Mouse (Mus musculus): ENCODE data around the gene Bmp6. TPM values are rescaled to one million over a fixed set of nuclear protein-coding genes. Genes with fewer than 3 reads are reported as not detected.
A peak's percentile ranks its signal among the peaks of the same experiment; 100 is the strongest.

Gene Bmp6
- total RNA-seq, 2 experiments from 2014 or later = 8.9 to 10.8 TPM

- TF ChIP-seq CTCF (IDR thresholded peaks at IDR 0.05) = no peak
- intact Hi-C loops (cut with DNase I) = no loop called here
- DNase-seq (ENCODE audit: extremely low spot score in 1 of 2, low spot score in 2 of 2) = no peak
- Histone ChIP-seq H3K27ac (no peak overlapping the region), H3K4me3 (no peak overlapping the region)
These were observed 55.8 kb downstream of the Bmp6 start for GRCm38 (mm10) chr13:38400662-38401061.

- no peak for DNase-seq (ENCODE audit: extremely low spot score in 1 of 2, low spot score in 2 of 2)
- H3K27ac ChIP-seq = no peak overlapping the region
- no peak for TF ChIP-seq CTCF (IDR thresholded peaks at IDR 0.05)
- intact Hi-C loops (cut with DNase I) = loop anchor here (5.0 kb wide), 1 partner anchor 55 kb away; no protein-coding TSS in a partner anchor
- H3K4me3 ChIP-seq = no peak overlapping the region
These were observed 62.9 kb downstream of the Bmp6 start for GRCm38 (mm10) chr13:38407611-38408315.

DNA sequence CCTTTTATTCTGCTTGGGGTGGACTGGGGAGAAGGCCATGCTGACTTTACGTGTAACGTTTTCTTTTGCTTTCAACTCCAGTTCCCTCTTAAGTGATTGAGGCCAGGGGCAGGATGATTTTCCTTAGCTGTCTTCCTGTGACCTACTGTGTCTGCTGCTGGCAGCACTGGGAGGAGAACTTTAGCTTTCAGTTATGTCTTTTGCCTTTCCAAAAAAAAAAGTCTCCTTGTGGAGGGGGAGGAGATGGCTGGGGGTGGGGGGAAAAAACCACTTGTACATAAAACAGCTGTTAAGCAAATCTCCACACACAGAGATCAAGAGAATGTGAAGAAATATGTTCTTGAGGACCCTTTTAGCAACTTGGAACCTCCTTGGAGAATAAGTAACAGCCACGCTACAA, 63.7 kb downstream of the Bmp6 start:
- no peak overlapping the region for H3K4me3 ChIP-seq
- H3K27ac ChIP-seq = no peak overlapping the region
- no peak for TF ChIP-seq CTCF (IDR thresholded peaks at IDR 0.05)
- no peak for DNase-seq (ENCODE audit: extremely low spot score in 1 of 2, low spot score in 2 of 2)
- intact Hi-C loops (cut with DNase I) = loop anchor here (5.0 kb wide), 1 partner anchor 56 kb away; no protein-coding TSS in a partner anchor

GRCm38 (mm10) chr13:38410322-38410865, 65.5 kb downstream of the Bmp6 start:
- peak; percentile 27 to 49 for DNase-seq (ENCODE audit: extremely low spot score in 1 of 2, low spot score in 2 of 2)
- H3K27ac ChIP-seq = no peak overlapping the region
- no peak overlapping the region for H3K4me3 ChIP-seq
- intact Hi-C loops (cut with DNase I) = loop anchor here (2.0 kb wide), 1 partner anchor 62 kb away; no protein-coding TSS in a partner anchor
- no peak for TF ChIP-seq CTCF (IDR thresholded peaks at IDR 0.05)

- intact Hi-C loops (cut with DNase I) = no loop called here
These were observed 74.9 kb downstream of the Bmp6 start for GRCm38 (mm10) chr13:38419781-38420180.

DNA sequence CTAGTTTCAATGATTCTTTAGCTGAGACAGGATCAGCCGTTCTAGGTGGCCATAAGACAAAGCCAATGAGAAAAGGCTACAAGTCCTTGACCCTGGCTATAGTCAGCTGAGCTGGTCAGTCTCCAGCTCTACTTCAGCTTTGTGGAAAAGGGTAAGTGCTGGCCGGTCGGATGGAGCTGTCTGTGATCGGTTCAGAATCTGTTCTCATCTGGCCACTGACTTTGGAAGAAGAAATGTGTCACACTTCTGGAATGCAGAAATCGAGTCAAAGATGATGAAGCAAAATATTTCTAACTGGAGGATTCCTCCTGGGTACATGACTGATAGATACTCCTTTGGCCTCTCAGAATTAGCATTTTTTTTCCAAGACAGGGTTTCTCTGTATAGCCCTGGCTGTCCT, 77.6 kb downstream of the Bmp6 start:
- intact Hi-C loops (cut with DNase I) = no loop called here
- no peak for TF ChIP-seq CTCF (IDR thresholded peaks at IDR 0.05)
- H3K4me3 ChIP-seq = no peak overlapping the region
- no peak overlapping the region for H3K27ac ChIP-seq
- DNase-seq (ENCODE audit: extremely low spot score in 1 of 2, low spot score in 2 of 2) = no peak

More at GRCm38 (mm10) chr13:38419781-38420180, 74.9 kb downstream of the Bmp6 start:
- no peak for TF ChIP-seq CTCF (IDR thresholded peaks at IDR 0.05)
- no peak for DNase-seq (ENCODE audit: extremely low spot score in 1 of 2, low spot score in 2 of 2)
- H3K27ac ChIP-seq = no peak overlapping the region
- H3K4me3 ChIP-seq = no peak overlapping the region

GRCm38 (mm10) chr13:38425294-38425693, 80.4 kb downstream of the Bmp6 start:
- no peak for DNase-seq (ENCODE audit: extremely low spot score in 1 of 2, low spot score in 2 of 2)
- Histone ChIP-seq H3K27ac (no peak overlapping the region), H3K4me3 (no peak overlapping the region)
- intact Hi-C loops (cut with DNase I) = no loop called here
- TF ChIP-seq CTCF (IDR thresholded peaks at IDR 0.05) = no peak

DNA sequence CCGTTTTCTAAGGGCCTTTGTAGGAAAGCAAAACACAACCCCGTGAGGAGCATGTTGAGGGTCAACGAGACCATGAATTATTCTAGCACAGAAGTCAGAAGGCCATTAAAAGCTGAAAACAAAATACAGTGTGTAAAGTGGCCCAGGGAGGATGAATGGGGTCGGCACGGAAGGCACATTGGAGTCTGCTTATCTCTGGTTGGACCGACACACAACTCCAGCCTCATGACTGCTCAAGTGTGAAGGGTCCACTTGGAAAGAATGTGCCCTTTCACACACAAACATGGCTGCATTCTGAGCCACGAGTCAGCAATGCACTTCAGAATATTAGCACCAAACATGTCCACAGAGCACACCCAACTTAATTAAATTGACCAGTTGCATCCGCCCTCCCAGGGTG, 84.8 kb downstream of the Bmp6 start:
- no peak for TF ChIP-seq CTCF (IDR thresholded peaks at IDR 0.05)
- no peak for DNase-seq (ENCODE audit: extremely low spot score in 1 of 2, low spot score in 2 of 2)
- Histone ChIP-seq H3K27ac (no peak overlapping the region), H3K4me3 (no peak overlapping the region)
- intact Hi-C loops (cut with DNase I) = no loop called here

DNA sequence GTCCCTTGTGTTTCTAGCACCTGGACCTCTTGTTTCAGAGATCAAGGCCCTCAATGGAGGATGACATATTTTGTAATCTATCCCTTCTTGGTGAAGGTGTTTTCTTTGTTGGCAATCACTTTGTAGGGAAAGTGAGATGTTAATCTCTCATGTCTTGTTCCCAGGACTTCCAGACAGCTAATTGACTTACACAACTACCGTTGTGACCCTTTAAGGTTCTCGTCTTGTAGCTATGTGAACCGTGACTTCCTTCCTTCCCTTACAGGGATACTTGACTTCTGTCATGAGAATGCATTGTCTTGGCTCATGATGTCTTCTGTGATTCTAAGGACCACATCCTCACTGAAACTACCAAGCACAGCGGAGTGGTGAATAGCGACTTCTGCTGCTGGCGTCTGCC, 85.2 kb downstream of the Bmp6 start:
- intact Hi-C loops (cut with DNase I) = no loop called here
- Histone ChIP-seq H3K4me3 (no peak overlapping the region), H3K27ac (no peak overlapping the region)
- no peak for DNase-seq (ENCODE audit: extremely low spot score in 1 of 2, low spot score in 2 of 2)
- no peak for TF ChIP-seq CTCF (IDR thresholded peaks at IDR 0.05)

DNA sequence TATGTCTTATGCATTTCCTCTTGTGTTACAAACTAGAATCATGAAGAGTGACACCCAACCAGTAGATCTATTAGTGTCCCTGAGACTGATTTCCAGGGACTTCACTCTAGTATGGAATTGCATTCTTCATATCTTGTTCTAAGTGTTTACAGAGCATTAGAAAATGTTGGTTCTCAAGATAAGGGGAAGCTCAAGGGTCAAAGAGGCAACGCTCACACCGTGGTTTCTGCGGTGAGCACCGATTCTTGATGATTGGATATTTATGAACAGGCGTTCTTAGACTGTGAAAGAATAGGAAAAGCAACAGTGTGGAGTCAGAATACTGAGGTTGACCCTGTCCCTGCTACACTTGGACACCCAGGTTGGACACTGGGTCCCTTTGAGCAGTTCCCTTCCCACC, 89.9 kb downstream of the Bmp6 start:
- TF ChIP-seq CTCF (IDR thresholded peaks at IDR 0.05) = no peak
- DNase-seq (ENCODE audit: extremely low spot score in 1 of 2, low spot score in 2 of 2) = no peak
- Histone ChIP-seq H3K27ac (no peak overlapping the region), H3K4me3 (no peak overlapping the region)
- intact Hi-C loops (cut with DNase I) = no loop called here

GRCm38 (mm10) chr13:38437930-38438329, 93.0 kb downstream of the Bmp6 start:
- H3K4me3 ChIP-seq = no peak overlapping the region
- intact Hi-C loops (cut with DNase I) = loop anchor here (2.0 kb wide), 1 partner anchor 95 kb away; no protein-coding TSS in a partner anchor
- TF ChIP-seq CTCF (IDR thresholded peaks at IDR 0.05) = peak; percentile 61
- peak in 1 of 2 experiments; percentile 12 for DNase-seq (ENCODE audit: extremely low spot score in 1 of 2, low spot score in 2 of 2)
- no peak overlapping the region for H3K27ac ChIP-seq

DNA sequence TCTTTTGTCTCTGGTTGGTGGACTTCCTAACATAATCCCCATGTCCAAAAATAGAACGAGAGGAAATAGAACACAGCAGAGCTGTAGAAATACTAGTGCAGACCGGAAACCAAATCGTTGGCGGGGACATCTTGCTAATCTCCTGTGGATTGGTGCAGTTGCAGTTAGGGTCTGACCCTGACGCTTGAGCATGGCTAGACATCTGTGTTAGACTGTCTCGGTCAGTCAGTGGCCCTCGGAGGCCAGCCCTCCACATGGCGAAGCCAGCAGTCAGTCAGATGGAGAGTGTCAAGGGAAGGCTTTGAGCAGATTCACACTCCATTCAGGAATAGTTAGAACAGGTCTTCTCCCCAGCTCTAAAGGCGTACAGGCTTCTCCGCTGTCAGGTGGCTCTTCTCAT, 95.3 kb downstream of the Bmp6 start:
- no peak for DNase-seq (ENCODE audit: extremely low spot score in 1 of 2, low spot score in 2 of 2)
- Histone ChIP-seq H3K27ac (no peak overlapping the region), H3K4me3 (no peak overlapping the region)
- no peak for TF ChIP-seq CTCF (IDR thresholded peaks at IDR 0.05)
- intact Hi-C loops (cut with DNase I) = no loop called here

All from left cerebral cortex, adult 2 months (tissue).